Comparison of ENCODE assay signal across 40 mouse cellular contexts in genomic region chr17:34362954-34363546, GRCm38 (mm10). TPM values are rescaled to one million over a fixed set of nuclear protein-coding genes. Genes with fewer than 3 reads are reported as not detected.
"Had no signal": no experiment of that assay in that cellular context is flagged by ENCODE, and none has a peak within 500 bp of the region (broad histone marks: within the 10 kb centered on the region; RNA-seq: fewer than 3 reads in every experiment).

No protein-coding gene starts in this region.

- H3K4me2 ChIP-seq: heart, embryonic 11.5 days; heart, embryonic 13.5 days; heart, embryonic 15.5 days; hindbrain, embryonic 12.5 days; hindbrain, embryonic 14.5 days; intestine, embryonic 15.5 days; limb, embryonic 13.5 days; limb, embryonic 15.5 days; liver, embryonic 12.5 days had no signal

- ATAC-seq: hindbrain, embryonic 16.5 days; inflammation-experienced regulatory T-cells, adult 6 months; intestine, embryonic 15.5 days; intestine, postnatal 0 days; liver, embryonic 12.5 days had no signal

- H3K4me3 ChIP-seq: gastrocnemius, adult 2 months; heart, adult 2 months; heart, embryonic 13.5 days; heart, embryonic 15.5 days; hindbrain, embryonic 10.5 days; hindbrain, embryonic 12.5 days; intestine, embryonic 15.5 days; limb, embryonic 13.5 days; limb, embryonic 15.5 days; liver, embryonic 12.5 days had no signal

- H3K9me3 ChIP-seq: heart, embryonic 13.5 days; heart, embryonic 15.5 days; hindbrain, embryonic 10.5 days; hindbrain, embryonic 12.5 days; intestine, embryonic 15.5 days; limb, embryonic 13.5 days; limb, embryonic 15.5 days; liver, embryonic 12.5 days had no signal

- H3K27me3 ChIP-seq: heart, embryonic 13.5 days; heart, embryonic 15.5 days; intestine, embryonic 15.5 days; limb, embryonic 15.5 days had no signal

- H3K27ac ChIP-seq: gastrocnemius, adult 2 months; heart, adult 2 months; heart, embryonic 13.5 days; heart, embryonic 15.5 days; hindbrain, embryonic 10.5 days; hindbrain, embryonic 12.5 days; hindbrain, embryonic 14.5 days; intestine, embryonic 15.5 days; limb, embryonic 13.5 days; limb, embryonic 15.5 days; liver, embryonic 12.5 days; liver, embryonic 14.5 days had no signal

- H3K36me3 ChIP-seq: heart, embryonic 13.5 days; heart, embryonic 15.5 days; hindbrain, embryonic 10.5 days; hindbrain, embryonic 12.5 days; intestine, embryonic 15.5 days; limb, embryonic 13.5 days; limb, embryonic 15.5 days; liver, embryonic 12.5 days had no signal

- DNase-seq: gastrocnemius, adult 2 months; gastrocnemius, postnatal 10 days; gastrocnemius, postnatal 25 days; heart, adult 2 months; heart, postnatal 14 days; heart, postnatal 4 days; kidney, adult 18-20 months; kidney, adult 8-10 months; kidney, postnatal 10 days; kidney, postnatal 36 days; layer of hippocampus, postnatal 36 days; left cerebral cortex, postnatal 4 days had no signal

- H3K4me1 ChIP-seq: heart, embryonic 13.5 days; heart, embryonic 15.5 days; hindbrain, embryonic 10.5 days; hindbrain, embryonic 12.5 days; intestine, embryonic 15.5 days; limb, embryonic 13.5 days; limb, embryonic 15.5 days; liver, embryonic 12.5 days had no signal

- H3K9ac ChIP-seq: heart, embryonic 13.5 days; heart, embryonic 15.5 days; hindbrain, embryonic 12.5 days; hindbrain, embryonic 14.5 days; intestine, embryonic 15.5 days; limb, embryonic 13.5 days; limb, embryonic 15.5 days; liver, embryonic 12.5 days; liver, embryonic 14.5 days had no signal

RNA-seq across cellular contexts. Expression of gene Btnl2, which starts 8.4 kb away (rescaled TPM):
- total RNA-seq: granulocyte monocyte progenitor cell, adult 5-6 weeks had no signal
- polyA plus RNA-seq: heart, embryonic 11.5 days; heart, embryonic 13.5 days; heart, embryonic 15.5 days; heart, postnatal 0 days; hindbrain, embryonic 10.5 days; hindbrain, embryonic 12.5 days; hindbrain, embryonic 14.5 days; hindbrain, embryonic 16.5 days; inflammation-experienced regulatory T-cells, adult 6 months; kidney, embryonic 16.5 days; limb, embryonic 11.5 days; liver, adult 2 months had no signal

RNA-seq across cellular contexts. Expression of gene Btnl1, which starts 13.9 kb away (rescaled TPM):
- total RNA-seq: gastrocnemius, adult 2 months; gastrocnemius, postnatal 10 days; gastrocnemius, postnatal 25 days; gastrocnemius, postnatal 4 days; granulocyte monocyte progenitor cell, adult 5-6 weeks; heart, adult 2 months; heart, postnatal 14 days; heart, postnatal 4 days; layer of hippocampus, adult 18-20 months; layer of hippocampus, adult 8-10 months; layer of hippocampus, postnatal 14 days; layer of hippocampus, postnatal 36 days; left cerebral cortex, adult 18-20 months; left cerebral cortex, adult 8-10 months; left cerebral cortex, postnatal 10 days; left cerebral cortex, postnatal 25 days; left cerebral cortex, postnatal 4 days; liver, adult 2 months had no signal
- polyA plus RNA-seq: heart, adult 2 months; heart, embryonic 11.5 days; heart, embryonic 13.5 days; heart, embryonic 15.5 days; heart, postnatal 0 days; hindbrain, embryonic 10.5 days; hindbrain, embryonic 12.5 days; hindbrain, embryonic 14.5 days; hindbrain, embryonic 16.5 days; inflammation-experienced regulatory T-cells, adult 6 months; kidney, embryonic 14.5 days; kidney, embryonic 16.5 days; limb, embryonic 11.5 days; limb, embryonic 13.5 days; limb, embryonic 15.5 days; liver, adult 2 months; liver, embryonic 12.5 days; liver, embryonic 14.5 days had no signal

RNA-seq across cellular contexts. Expression of gene BC051142, which starts 35.6 kb away (rescaled TPM):
- total RNA-seq: gastrocnemius, postnatal 25 days; heart, adult 2 months; heart, postnatal 4 days; liver, adult 2 months had no signal
- polyA plus RNA-seq: heart, embryonic 11.5 days; heart, embryonic 15.5 days had no signal

RNA-seq across cellular contexts. Expression of gene H2-Eb2, which starts 37.6 kb away (rescaled TPM):
- total RNA-seq: gastrocnemius, adult 2 months; gastrocnemius, postnatal 10 days; gastrocnemius, postnatal 25 days; gastrocnemius, postnatal 4 days; granulocyte monocyte progenitor cell, adult 5-6 weeks; heart, adult 2 months; heart, postnatal 4 days; layer of hippocampus, adult 18-20 months; layer of hippocampus, adult 8-10 months; layer of hippocampus, postnatal 14 days; layer of hippocampus, postnatal 36 days; left cerebral cortex, adult 18-20 months; left cerebral cortex, adult 8-10 months; left cerebral cortex, postnatal 10 days; left cerebral cortex, postnatal 25 days; left cerebral cortex, postnatal 4 days had no signal
- polyA plus RNA-seq: heart, embryonic 11.5 days; heart, embryonic 13.5 days; heart, embryonic 15.5 days; heart, postnatal 0 days; hindbrain, embryonic 10.5 days; intestine, embryonic 15.5 days; intestine, postnatal 0 days; limb, embryonic 13.5 days; limb, embryonic 15.5 days; liver, embryonic 12.5 days; liver, embryonic 14.5 days had no signal
